Mouse (Mus musculus) liver (tissue): ENCODE data around the gene Nags.
"Not testable (repeated sequence)": the region's sequence is repeated elsewhere in the genome, so short reads cannot be mapped to it uniquely, and the experiment has no call there.

Experiments used
- DNase-seq: peaks from one replicate; pipeline ENCODE4 v3.0.0-alpha.2; 2020; ENCODE audit warnings: mixed read lengths

Gene Nags

DNA sequence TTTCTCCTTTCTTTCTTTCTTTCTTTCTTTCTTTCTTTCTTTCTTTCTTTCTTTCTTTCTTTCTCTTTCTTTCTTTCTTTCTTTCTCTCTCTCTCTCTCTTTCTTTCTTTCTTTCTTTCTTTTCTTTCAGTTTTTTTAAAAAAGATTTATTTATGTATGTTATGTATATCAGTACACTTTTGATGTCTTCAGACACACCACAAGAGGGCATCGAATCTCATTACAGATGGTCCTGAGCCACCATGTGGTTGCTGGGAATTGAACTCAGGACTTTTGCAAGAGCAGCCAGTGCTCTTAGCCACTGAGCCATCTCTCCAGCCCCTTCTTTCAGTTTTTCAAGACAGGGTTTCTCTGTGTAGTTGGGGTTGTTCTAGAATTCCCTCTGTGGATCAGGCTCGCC lies 12.7 kb downstream of the Nags start:
- not testable (repeated sequence) for DNase-seq

DNA sequence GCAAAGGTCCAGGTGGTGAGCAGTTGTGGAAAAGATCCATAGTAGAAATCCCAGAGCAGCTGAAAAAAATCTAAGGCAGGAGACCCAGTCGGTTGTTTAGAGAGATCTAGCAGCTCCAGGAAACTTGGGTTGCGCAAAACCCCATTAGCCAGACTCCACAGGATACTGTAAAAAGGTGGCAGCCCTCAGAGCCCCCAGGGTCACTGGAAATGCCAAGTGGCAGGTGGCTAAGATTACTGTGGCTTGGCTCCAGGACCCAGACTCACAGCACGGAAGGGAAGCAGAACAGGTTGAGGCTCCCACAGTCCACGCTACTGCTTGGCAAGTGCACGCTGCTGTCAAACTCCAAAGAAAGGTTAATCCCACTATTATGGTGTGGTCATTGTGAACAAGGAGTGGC lies 14.5 kb downstream of the Nags start:
- no peak for DNase-seq

DNA sequence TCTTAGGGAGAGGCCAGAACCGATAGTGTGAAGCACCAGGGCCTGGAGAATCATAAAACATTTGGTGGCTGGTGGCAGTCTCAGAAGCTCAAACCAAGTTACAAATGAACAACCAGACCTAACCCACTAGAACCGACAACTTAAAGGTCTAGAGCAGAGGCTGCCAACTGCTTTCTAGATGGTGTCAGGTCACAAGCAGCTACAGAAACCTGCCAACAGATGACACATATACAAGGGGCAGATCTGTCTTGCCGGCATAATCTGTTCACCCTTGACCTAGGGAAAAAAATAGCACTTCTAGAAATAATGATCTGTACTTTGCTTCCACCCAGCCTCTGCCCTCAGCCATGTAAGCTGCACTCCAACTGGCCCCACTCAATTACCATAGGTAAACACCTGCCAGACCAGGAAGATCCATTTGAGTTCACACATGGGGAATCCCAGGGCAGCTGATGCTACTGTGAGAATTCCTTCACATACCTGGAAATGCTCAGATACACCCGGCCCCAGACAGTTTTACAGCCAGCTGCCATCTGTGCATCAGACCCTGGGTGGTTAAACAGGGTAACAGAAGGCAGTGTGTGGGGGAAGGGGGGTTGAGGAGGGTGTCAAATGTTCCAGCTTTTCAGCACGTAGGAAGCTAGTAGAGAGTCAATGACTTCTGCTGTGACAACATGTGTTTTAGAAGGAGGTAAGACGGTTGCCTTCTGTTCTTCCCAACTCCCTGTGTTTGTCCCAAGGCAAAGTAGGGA lies 20.8 kb downstream of the Nags start:
- DNase-seq: no peak

DNA sequence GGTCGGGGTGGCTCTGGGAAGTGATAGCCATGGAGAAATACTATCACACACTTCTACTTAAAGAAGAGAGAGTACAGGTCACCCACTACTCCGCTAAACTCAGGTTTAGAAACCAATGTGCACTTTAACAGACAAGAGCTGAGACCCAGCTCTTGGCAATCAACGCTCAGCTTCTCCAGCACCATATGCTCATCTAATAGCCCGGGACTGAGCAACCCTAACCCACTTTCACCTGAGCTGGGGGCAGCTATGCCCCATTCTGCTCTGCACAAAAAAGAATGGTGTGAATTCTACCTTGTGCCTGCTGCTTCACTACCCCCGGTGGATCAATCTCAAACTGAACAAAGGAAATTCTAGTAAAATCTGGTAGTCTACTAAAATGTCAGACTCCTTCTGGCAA lies 22.2 kb downstream of the Nags start:
- no peak for DNase-seq

DNA sequence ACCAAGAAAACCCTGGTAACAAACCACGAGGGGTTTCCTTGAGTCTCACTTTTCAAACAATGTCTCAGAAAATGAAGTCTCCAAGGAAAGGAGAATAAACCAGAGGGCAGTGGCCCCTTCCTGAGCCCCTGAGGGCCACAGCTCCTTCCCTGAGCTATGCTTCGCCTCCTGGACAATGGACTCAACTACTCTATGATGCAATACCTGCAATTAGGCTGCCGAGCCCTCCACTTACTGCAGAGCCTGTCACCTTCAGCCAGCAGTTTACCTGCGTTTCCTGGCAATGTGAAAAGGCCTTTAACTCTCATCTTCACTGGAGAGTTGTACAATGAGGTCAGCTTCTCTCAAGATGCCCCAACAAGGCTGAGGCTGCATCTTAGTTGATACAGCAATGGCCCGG lies 23.4 kb downstream of the Nags start:
- no peak for DNase-seq

DNA sequence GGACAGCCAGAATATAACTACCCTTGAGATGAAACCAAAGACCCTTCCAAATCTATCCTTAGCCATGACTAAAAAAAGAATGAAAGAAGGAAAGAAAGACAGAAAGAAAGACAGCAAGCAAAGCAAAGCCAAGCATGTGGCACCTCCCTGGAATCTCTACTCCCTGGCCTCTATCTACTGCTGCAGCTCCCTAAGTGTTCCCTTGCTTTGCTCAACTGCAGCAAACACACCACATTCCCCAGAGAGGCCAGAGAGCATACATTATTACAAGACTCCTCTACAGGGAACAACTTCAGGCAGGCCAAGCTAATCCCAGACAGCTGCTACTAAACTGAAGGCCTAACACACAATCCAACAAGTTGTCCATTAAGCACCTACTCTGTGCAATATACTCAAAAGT lies 34.5 kb downstream of the Nags start:
- no peak for DNase-seq

DNA sequence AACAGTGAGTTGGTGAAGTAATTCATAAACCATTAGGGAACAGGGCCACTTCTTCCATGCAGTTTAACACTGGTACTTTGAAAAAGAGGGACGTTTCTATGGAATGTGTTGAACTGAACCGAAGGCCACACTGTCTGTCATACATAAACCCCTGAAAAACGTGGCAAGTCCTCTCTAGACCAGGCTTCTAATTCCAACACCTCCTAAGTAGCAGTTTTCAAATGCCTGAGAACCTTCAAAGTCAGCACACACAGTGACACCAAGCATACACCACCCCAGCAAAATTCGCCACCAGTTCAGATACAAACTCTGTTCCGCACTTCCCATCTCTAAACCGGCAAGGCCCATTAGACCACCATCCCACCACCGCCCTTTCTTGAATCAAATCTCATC lies 38.9 kb downstream of the Nags start:
- DNase-seq: no peak

DNA sequence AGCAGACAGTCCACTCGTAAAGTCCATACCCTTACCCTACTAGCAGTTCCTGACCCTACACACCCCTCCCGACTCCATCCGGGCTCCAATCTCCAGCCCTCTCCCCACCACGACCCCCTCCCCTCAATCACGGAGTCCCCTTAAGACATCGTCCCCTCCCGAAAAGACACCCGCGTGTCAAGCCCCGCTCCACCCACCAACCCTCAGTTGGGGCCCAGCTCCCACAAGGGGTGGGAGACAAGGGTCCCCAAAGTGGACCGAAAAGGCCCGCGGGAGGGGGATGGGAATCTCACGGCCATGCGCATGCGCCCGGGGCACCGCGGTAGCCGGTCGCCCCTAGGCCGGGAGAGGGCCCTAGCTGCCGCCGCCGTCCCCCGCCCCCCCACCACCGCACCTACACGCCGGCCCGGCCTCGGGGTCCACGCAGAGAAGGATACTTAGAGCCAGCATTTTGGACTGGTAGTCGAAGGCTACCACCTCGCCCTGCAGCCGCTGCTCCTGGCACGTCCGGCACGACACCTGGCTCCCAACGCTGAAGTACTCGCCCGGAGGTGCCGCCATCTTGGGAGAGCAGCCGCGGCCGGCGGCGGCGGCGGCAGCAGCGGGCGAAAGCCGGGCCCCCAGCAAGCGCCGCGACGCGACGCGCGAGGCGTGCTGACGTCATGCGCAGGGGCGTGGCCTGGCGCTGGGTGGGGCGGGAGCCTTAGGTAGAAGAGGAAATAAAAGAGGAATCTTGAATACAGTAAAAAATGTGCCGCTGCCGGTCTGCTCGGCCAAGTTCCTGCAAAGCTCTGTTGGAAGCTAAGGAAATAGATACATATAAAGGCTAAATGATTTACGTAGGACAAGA lies 39.6 kb downstream of the Nags start, which contains the start of gene Lsm12:
Gene Lsm12, minus strand, starts transcription at position 651 of the 850 bp plus-strand sequence.
- DNase-seq: peak; percentile 97

DNA sequence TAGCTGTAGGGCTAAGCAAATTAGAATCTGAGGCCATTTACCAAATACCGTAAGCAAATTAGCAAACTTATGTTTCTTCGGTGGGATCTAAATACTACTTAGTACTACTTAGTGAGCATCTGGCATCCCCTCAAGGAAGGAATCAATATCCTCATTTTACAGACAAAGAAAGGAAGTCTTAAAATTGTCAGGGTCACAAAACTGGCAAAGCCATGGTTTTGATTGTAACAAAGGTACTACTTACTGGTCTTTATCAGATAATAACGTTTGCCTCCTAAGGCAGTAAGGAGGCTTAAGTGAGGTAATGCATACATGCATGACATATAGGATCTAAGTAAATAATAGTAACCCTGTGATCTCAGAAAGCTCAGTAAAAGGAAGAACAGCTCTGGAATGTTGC lies 40.4 kb downstream of the Nags start:
- DNase-seq: no peak

DNA sequence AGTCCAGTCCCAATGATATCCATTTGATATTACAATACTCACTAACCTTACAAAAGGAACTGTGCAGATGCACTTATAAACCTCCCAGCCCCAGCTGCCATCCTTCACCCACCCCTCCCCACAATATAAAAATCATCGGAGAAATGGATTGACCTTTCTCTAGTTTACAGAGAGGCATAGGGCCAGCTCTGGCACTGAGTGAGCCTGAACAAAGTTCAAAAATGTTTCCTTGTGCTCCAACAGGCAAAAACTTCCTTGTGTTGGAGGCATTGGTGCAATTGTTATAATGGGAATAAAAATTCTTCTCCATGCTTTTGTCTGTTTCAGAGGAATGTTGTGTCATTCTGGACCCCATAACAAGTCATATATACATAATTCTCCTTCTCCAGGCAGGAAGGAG lies 40.9 kb downstream of the Nags start:
- DNase-seq: no peak

DNA sequence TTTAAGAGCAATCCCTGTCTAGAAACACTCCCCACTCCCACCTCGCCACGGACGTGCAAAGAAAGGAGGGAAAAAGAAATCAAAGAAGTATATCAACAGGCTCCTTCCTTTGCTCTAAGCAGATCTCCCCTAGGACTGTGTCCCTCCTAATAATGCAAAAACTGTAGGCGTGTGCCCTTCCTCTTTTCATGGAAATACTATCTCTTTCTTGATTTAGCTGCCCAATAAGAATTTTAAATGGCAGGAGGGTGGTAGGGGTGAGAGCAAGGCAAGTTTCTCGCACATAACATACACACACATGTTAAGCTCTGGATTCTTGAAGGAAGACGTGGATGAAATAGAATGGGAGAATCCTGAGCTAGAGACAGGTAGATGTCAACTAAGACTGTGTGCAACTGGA lies 43.7 kb downstream of the Nags start:
- DNase-seq: no peak

DNA sequence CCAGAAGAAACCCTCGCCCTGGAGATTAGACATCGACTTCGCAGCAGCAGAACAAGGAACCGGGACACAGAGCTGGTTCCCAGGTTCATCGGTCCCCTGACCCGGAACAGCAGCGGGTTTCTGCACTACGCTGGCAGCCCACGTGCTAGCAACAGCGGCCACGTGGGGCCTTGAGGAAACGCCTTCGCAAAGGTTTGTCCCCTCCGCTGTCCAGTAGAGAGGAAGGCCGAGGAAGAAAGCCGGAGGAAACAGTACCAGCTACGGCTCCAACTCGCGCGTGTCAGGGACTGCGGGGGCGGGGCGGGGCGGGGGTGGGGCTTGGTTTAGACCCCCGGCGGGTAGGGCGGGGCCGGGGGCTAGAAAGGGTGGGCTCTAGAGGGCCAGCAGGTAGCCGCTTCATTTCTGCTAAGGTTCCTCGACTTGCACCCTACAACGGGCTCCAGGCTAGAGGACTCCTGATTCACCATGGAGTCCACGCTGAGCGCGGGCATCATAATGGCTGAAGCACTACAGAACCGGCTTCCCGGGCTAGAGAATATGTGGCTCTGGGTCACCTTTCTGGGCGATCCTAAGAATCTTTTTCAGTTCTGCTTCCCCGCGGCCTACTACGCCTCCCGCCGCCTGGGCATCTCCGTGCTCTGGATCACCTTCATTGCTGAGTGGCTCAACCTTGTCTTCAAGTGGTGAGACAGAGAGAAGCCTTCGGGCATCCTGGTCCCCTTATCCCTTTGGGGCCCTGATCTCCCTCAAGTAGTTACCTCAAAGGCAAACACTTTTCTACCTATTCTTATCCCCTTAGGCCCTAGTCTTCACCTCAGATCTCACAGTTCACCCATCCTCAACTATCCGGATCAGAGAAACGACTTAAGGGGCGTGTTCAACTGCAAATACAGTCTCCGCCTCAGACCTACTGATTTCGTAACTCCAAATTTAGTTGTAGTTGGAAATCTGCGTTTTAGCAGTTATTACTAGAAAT lies 44.4 kb downstream of the Nags start, which contains the start of gene G6pc3:
Gene G6pc3, plus strand, starts transcription at position 160 of the 976 bp plus-strand sequence.
- DNase-seq: peak; percentile 81

DNA sequence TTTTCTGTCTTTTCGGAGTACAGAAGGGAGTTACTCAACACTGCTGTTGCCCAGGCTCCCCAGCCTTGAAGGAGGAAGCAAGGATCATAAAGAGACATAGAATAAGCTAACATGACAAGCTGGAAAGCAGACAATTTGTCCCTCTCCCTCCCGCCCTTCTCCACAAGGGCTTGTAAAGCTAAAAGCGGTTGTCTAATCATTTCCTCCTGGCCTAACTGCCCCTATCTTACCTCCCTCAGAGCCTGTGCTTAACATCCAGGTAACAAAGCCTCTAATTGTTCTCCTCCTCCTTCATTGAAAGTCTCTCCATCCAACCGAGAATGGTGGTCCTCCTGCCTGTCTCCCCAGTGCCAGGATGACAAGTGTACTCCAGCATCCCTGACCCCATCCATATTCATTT lies 45.5 kb downstream of the Nags start:
- DNase-seq: no peak

DNA sequence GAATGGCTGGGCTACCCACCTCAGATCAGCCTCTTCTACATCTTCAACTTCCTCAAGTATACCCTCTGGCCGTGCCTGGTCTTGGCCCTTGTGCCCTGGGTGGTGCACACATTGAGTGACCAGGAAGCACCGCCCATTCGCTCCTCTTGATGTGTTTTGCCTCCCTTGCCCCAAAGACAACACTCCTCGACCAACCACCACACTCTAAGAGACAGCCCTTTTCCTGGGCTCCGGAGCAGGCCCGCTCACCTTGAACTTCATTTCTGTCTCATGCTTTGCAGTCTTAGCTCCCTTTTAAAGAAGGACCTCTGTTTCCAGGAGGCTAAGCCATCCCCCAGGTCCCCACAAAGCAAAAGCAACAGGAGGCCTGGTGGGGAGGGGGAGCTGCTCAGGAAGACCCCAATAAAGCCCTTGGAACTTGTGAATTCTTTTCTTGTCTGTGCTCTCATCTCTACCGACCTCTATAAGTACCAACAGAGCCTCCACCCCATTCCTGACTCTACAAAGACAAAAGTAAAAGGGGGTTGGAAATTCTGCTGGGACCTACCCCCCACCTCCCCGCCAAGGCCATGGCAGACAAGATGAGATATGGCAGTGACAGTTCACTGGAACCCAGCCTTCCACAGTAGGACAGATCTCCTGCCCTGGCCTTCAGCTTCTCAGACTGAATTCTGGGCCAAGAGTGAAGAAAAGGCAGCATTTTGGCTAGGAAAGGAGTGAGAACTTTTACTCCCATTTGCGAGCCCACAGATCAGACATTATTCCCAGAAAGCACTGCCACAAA lies 48.5 kb downstream of the Nags start:
- no peak for DNase-seq

DNA sequence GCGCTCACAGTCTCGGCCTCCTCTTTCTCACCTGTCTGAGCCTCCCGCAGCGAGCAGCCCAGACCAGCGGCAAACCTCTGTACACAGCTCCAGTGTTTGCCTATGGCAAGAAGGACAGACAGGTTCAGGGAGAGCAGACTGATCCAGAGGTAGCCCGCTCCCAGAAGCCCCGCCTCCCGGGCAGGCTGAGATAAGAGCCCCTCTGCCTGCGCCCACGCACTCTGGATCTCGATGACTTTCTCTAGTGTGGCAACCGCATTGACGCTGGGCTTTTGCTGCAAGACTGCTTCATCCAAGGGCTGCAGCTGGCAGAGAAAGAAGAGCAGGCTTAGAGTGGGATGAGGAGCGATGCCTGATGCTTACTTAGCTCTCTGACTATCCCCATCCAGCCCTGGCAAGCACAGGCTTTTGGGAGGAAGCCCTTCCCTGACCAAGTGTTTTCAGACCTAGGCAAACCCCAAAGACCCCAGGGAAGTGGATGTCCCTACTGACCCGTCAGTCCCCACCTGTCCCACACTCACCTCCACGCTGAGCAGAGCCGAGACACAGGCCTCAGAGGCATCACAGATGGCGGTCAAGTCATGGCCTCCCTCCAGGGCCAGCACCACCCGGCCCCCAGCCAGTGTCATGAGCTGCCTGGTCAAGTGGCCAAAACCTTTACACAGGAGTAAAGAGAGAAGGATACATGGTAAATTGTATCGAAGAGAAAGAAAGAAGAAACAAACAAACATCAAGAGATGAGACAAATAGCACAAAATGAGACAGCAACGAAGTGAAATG lies 50.9 kb downstream of the Nags start:
- DNase-seq: peak; percentile 58

DNA sequence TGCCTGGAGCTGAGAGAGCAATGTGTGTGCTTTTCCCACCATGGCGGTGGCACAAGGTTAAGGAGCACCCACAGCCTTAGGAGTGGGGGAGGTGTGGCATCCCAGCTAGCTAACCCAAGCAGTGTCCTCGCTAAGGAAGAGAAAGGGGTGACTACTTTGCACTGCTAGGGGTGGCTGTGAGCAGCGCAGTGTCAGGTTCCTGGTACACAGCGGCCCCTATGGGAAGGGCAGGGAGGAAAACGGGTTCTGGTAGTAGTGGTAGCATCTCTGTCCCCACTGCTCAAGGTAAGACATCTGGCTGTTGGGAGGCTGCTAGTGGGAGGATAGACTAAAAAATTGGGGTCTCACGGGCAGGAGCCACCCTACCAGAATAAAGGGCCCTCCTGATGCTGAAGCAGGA lies 52.9 kb downstream of the Nags start:
- DNase-seq: no peak
